Mouse (Mus musculus): ENCODE data around the gene March10. TPM values are rescaled to one million over a fixed set of nuclear protein-coding genes. Genes with fewer than 3 reads are reported as not detected.
A peak's percentile ranks its signal among the peaks of the same experiment; 100 is the strongest.

March10 gene
- polyA plus RNA-seq, 1 experiment, result 0.87 TPM

GRCm38 (mm10) chr11:105312311-105312942 is 144.1 kb downstream of the March10 start:
- H3K4me1 ChIP-seq, result peaks cover 31% of the 10 kb centered on the region
- no peaks in the 10 kb centered on the region for H3K36me3 ChIP-seq (replicated peaks; ENCODE audit: low read length)
- no peaks in the 10 kb centered on the region for H3K9me3 ChIP-seq
- H3K4me3 ChIP-seq (replicated peaks), result no peak overlapping the region
- H3K27me3 ChIP-seq (replicated peaks), result peaks cover 58% of the 10 kb centered on the region
- no peak for TF ChIP-seq GATA1 (IDR thresholded peaks at IDR 0.05; ENCODE audit: borderline replicate concordance, low read length)
- TF ChIP-seq FLI1 (IDR thresholded peaks at IDR 0.05; ENCODE audit: low read length), result no peak

GRCm38 (mm10) chr11:105311291-105311975 is 145.1 kb downstream of the March10 start:
- H3K4me3 ChIP-seq (replicated peaks), result peak overlapping the region; percentile 73
- H3K9me3 ChIP-seq, result no peaks in the 10 kb centered on the region
- H3K36me3 ChIP-seq (replicated peaks; ENCODE audit: low read length), result no peaks in the 10 kb centered on the region
- H3K27me3 ChIP-seq (replicated peaks), result peaks cover 51% of the 10 kb centered on the region
- peaks cover 31% of the 10 kb centered on the region for H3K4me1 ChIP-seq
- no peak for TF ChIP-seq FLI1 (IDR thresholded peaks at IDR 0.05; ENCODE audit: low read length)
- no peak for TF ChIP-seq GATA1 (IDR thresholded peaks at IDR 0.05; ENCODE audit: borderline replicate concordance, low read length)

Other genes with a start within 250 kb of the March10 start
- gene Mrc2, start 164.1 kb downstream of the March10 start, polyA plus RNA-seq (2012; ENCODE audit: insufficient read depth, low replicate concordance), result 0.81 and 0.97 TPM in 2 replicates
- 0.97 and 1.4 TPM in 2 replicates for gene Tanc2, start 133.3 kb upstream of the March10 start, polyA plus RNA-seq (2012; ENCODE audit: insufficient read depth, low replicate concordance)

Measured in megakaryocyte, embryonic 14.5 days (primary cell).